Mouse (Mus musculus) CH12.LX (cell line): Measurements from ENCODE around the gene Wdr59. TPM values are rescaled to one million over a fixed set of nuclear protein-coding genes. Genes with fewer than 3 reads are reported as not detected.

Experiments used
- DNase-seq: peaks from one replicate; pipeline ENCODE4 v3.0.0-alpha.2; 2013; ENCODE audit errors: extremely low read depth
- H3K27ac ChIP-seq: 2 replicates; pipeline ENCODE4 v1.5.1; 2012; ENCODE audit warnings: low read depth, mild to moderate bottlenecking, control low read depth, moderate library complexity; ENCODE audit not compliant: insufficient read depth
- H3K27me3 ChIP-seq: replicated peaks from 2 replicates; pipeline ENCODE3; 2012; ENCODE audit warnings: inconsistent platforms
- H3K36me3 ChIP-seq, 2 experiments: replicated peaks in 1 of 2; 2 replicates each; pipeline versions ENCODE3 to v1.6.1; 2012; ENCODE audit warnings: inconsistent platforms in 1 of 2, low read length in 1 of 2, mild to moderate bottlenecking in 1 of 2, mixed read lengths in 1 of 2, moderate library complexity in 1 of 2; ENCODE audit not compliant: control insufficient read depth in 1 of 2, insufficient read depth in 1 of 2
- H3K4me1 ChIP-seq, 2 experiments: 2 replicates each; pipeline ENCODE4 v1.6.1; 2012; ENCODE audit warnings: inconsistent platforms in 1 of 2, moderate library complexity in 1 of 2; ENCODE audit not compliant: insufficient read depth in 2 of 2, control insufficient read depth in 1 of 2
- H3K4me2 ChIP-seq: 2 replicates; pipeline ENCODE4 v1.6.1; 2012; ENCODE audit warnings: low read depth, mild to moderate bottlenecking, control low read depth; ENCODE audit not compliant: poor library complexity, insufficient read depth, severe bottlenecking
- H3K4me3 ChIP-seq, 3 experiments: fragments of 150-350 bp in 1 of 3; sonication (generic) in 1 of 3; replicated peaks in 1 of 3; 2 replicates each; pipeline versions ENCODE3 to v1.5.1; 2011 to 2012; ENCODE audit warnings: low read depth in 2 of 3, low read length in 2 of 3, mild to moderate bottlenecking in 2 of 3, moderate library complexity in 2 of 3, control low read depth in 1 of 3, improper control_type of control experiment in 1 of 3, inconsistent platforms in 1 of 3, mixed read lengths in 1 of 3; ENCODE audit not compliant: poor library complexity in 1 of 3
- H3K79me2 ChIP-seq: replicated peaks from 2 replicates; pipeline ENCODE4 v1.6.1; 2012; ENCODE audit warnings: mild to moderate bottlenecking, moderate library complexity; ENCODE audit not compliant: control insufficient read depth, poor library complexity, insufficient read depth, severe bottlenecking; ENCODE audit errors: extremely low read depth
- H3K9ac ChIP-seq: 2 replicates; pipeline ENCODE4 v1.6.1; 2012; ENCODE audit warnings: low read depth, mild to moderate bottlenecking, control low read depth, moderate library complexity; ENCODE audit not compliant: insufficient read depth
- H3K9me3 ChIP-seq: replicated peaks from 2 replicates; pipeline ENCODE3; 2012; ENCODE audit warnings: low read length, inconsistent platforms, mixed read lengths
- CHD1 ChIP-seq: IDR thresholded peaks from 2 replicates; pipeline ENCODE4 v1.6.1; 2012; ENCODE audit warnings: low read depth, low read length, improper control_type of control experiment, inconsistent platforms
- CHD2 ChIP-seq: IDR thresholded peaks from 2 replicates; pipeline ENCODE4 v1.6.1; 2011; ENCODE audit warnings: low read length, improper control_type of control experiment
- E2F4 ChIP-seq: IDR thresholded peaks from 2 replicates; pipeline ENCODE4 v1.6.1; 2011; ENCODE audit warnings: low read depth, low read length, improper control_type of control experiment; ENCODE audit not compliant: insufficient replicate concordance
- ELF1 ChIP-seq: IDR thresholded peaks from 2 replicates; pipeline ENCODE4 v1.6.1; 2014; ENCODE audit warnings: low read depth, mild to moderate bottlenecking, inconsistent platforms, low read length, improper control_type of control experiment
- EP300 ChIP-seq: IDR thresholded peaks from 2 replicates; pipeline ENCODE4 v1.6.1; 2011; ENCODE audit warnings: low read length, improper control_type of control experiment
- IRF4 ChIP-seq: IDR thresholded peaks from 2 replicates; pipeline ENCODE4 v1.6.1; 2014; ENCODE audit warnings: low read depth, mild to moderate bottlenecking, inconsistent platforms, low read length, improper control_type of control experiment
- JUN ChIP-seq: IDR thresholded peaks from 2 replicates; pipeline ENCODE4 v1.6.1; 2011; ENCODE audit warnings: low read depth, mild to moderate bottlenecking, low read length, improper control_type of control experiment, moderate library complexity; ENCODE audit not compliant: insufficient read depth
- KAT2A ChIP-seq: IDR thresholded peaks from 2 replicates; pipeline ENCODE4 v1.6.1; 2012; ENCODE audit warnings: low read length, improper control_type of control experiment, inconsistent platforms; ENCODE audit not compliant: insufficient replicate concordance
- MAX ChIP-seq: IDR thresholded peaks from 2 replicates; pipeline ENCODE4 v1.6.1; 2011; ENCODE audit warnings: low read length, improper control_type of control experiment
- MAZ ChIP-seq: IDR thresholded peaks from 2 replicates; pipeline ENCODE4 v1.6.1; 2012; ENCODE audit warnings: low read depth, mild to moderate bottlenecking, inconsistent platforms, low read length, improper control_type of control experiment, moderate library complexity
- MYC ChIP-seq: IDR thresholded peaks from 2 replicates; pipeline ENCODE4 v1.6.1; 2011; ENCODE audit warnings: low read depth, mild to moderate bottlenecking, improper control_type of control experiment, low read length
- PAX5 ChIP-seq: IDR thresholded peaks from 2 replicates; pipeline ENCODE4 v1.6.1; 2012; ENCODE audit warnings: low read length, inconsistent platforms, mixed read lengths
- POLR2A ChIP-seq: IDR thresholded peaks from 2 replicates; pipeline ENCODE4 v1.6.1; 2011; ENCODE audit warnings: low read depth, mild to moderate bottlenecking, improper control_type of control experiment, low read length
- POLR2AphosphoS2 ChIP-seq: IDR thresholded peaks from 2 replicates; pipeline ENCODE4 v1.6.1; 2011; ENCODE audit warnings: low read depth, low read length, improper control_type of control experiment
- RCOR1 ChIP-seq: conservative IDR thresholded peaks from 2 replicates; pipeline ENCODE4 v1.6.1; 2012; ENCODE audit warnings: low read depth, mild to moderate bottlenecking, inconsistent platforms, low read length, improper control_type of control experiment
- SIN3A ChIP-seq: IDR thresholded peaks from 2 replicates; pipeline ENCODE4 v1.6.1; 2012; ENCODE audit warnings: low read length, improper control_type of control experiment, inconsistent platforms
- SMC3 ChIP-seq: IDR thresholded peaks from 2 replicates; pipeline ENCODE4 v1.6.1; 2011; ENCODE audit warnings: low read depth, low read length, improper control_type of control experiment
- TBP ChIP-seq: conservative IDR thresholded peaks from 2 replicates; pipeline ENCODE4 v1.6.1; 2011; ENCODE audit warnings: low read depth, low read length, improper control_type of control experiment
- USF1 ChIP-seq: IDR thresholded peaks from 2 replicates; pipeline ENCODE4 v1.6.1; 2014; ENCODE audit warnings: low read depth, mild to moderate bottlenecking, inconsistent platforms, low read length, improper control_type of control experiment
- ZKSCAN1 ChIP-seq: IDR thresholded peaks from 2 replicates; pipeline ENCODE4 v1.6.1; 2012; ENCODE audit warnings: low read depth, inconsistent platforms, low read length, improper control_type of control experiment, borderline replicate concordance
- ZMIZ1 ChIP-seq: IDR thresholded peaks from 2 replicates; pipeline ENCODE4 v1.6.1; 2012; ENCODE audit warnings: low read depth, mild to moderate bottlenecking, inconsistent platforms, low read length, improper control_type of control experiment
- ZNF384 ChIP-seq: IDR thresholded peaks from 2 replicates; pipeline ENCODE4 v1.6.1; 2012; ENCODE audit warnings: low read depth, low read length, improper control_type of control experiment, inconsistent platforms
- dilution Hi-C: fragments of 300-500 bp; cut with MboI; formaldehyde crosslinking; loops from 2 replicates; pipeline ENCODE4 v1.14.3; 2020; ENCODE audit warnings: low sequenced_read_pairs; ENCODE audit not compliant: extremely low pct_unique_long_range_greater_than_20kb, extremely low pct_ligation_motif_present
- in situ Hi-C: fragments of 300-500 bp; cut with MboI; formaldehyde crosslinking; loops from 3 replicates; pipeline ENCODE4 v1.14.3; 2019; ENCODE audit warnings: low sequenced_read_pairs, low pct_ligation_motif_present, low pct_unique_long_range_greater_than_20kb, mixed read lengths
- polyA plus RNA-seq: library from polyadenylated mRNA; unstranded; fragments of >175 nt; gene quantifications from 2 replicates; pipeline ENCODE4 v1.2.1, GENCODE M21; 2012; ENCODE audit warnings: low read depth; ENCODE audit not compliant: insufficient read length
- total RNA-seq, 2 experiments: library from RNA; depleted of rRNA; stranded (reverse); fragments of 300-350 nt in 1 of 2; fragments of >200 nt in 1 of 2; gene quantifications; 2 replicates each; pipeline ENCODE4 v1.2.3; 2012 to 2014

Wdr59 gene
- total and polyA plus RNA-seq, 3 experiments = 6.2 to 15.6 (median 8.1) TPM

DNA sequence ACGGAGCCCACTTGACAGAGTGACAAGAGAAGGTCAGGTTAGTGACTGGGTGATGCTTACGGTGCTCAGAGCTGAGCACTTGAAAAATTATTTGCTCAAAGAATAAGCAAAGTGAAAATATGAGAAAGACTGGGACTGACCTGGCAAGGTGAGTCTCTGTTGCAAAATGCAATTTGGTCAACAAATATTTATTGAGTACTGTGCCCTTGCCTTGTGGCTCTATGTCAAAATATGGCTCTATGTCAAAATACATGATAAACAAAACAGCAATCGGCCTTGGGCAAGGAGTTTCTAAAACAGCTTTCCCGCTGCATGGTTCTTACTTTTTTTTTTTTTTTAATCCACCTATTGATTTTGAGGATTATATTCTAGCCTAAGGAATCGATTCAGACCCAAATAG lies 13.6 kb upstream of the Wdr59 start:
- H3K4me3 ChIP-seq = no peak overlapping the region
- H3K9me3 ChIP-seq = no peaks in the 10 kb centered on the region
- TF ChIP-seq ELF1 = no peak
- TF ChIP-seq SIN3A = no peak
- no peak for TF ChIP-seq JUN
- TF ChIP-seq POLR2AphosphoS2 = no peak
- no peak for TF ChIP-seq ZKSCAN1
- no peak for TF ChIP-seq PAX5
- TF ChIP-seq USF1 = no peak
- no peak for DNase-seq
- peaks cover 0 to 36% of the 10 kb centered on the region in 2 experiments; a peak in 2 of 4 replicates for H3K4me1 ChIP-seq
- no peaks in the 10 kb centered on the region for H3K27me3 ChIP-seq
- dilution Hi-C loops (no loop called here), in situ Hi-C loops (no loop called here)
- no peaks in the 10 kb centered on the region for H3K79me2 ChIP-seq
- H3K9ac ChIP-seq = peak overlapping the region; percentile 89; the same call in 1 of the 2 replicates
- no peak overlapping the region for H3K27ac ChIP-seq
- H3K36me3 ChIP-seq = no peaks in the 10 kb centered on the region
- H3K4me2 ChIP-seq = peak overlapping the region; percentile 76

GRCm38 (mm10) chr8:111533503-111533902 lies 11.6 kb upstream of the Wdr59 start:
- in situ Hi-C loops = loop anchor here (5.0 kb wide), 1 partner anchor 94 kb away; no protein-coding TSS in a partner anchor
- Histone ChIP-seq H3K79me2 (no peaks in the 10 kb centered on the region), H3K4me3 (no peak overlapping the region), H3K9ac (no peak overlapping the region), H3K27me3 (no peaks in the 10 kb centered on the region), H3K9me3 (no peaks in the 10 kb centered on the region), H3K4me2 (no peak overlapping the region), H3K4me1 (peaks cover 0 to 16% of the 10 kb centered on the region in 2 experiments; a peak in 2 of 4 replicates), H3K36me3 (no peaks in the 10 kb centered on the region), H3K27ac (no peak overlapping the region)
- no peak for DNase-seq
- TF ChIP-seq POLR2A = no peak
- no peak for TF ChIP-seq POLR2AphosphoS2
- TF ChIP-seq IRF4 = no peak
- TF ChIP-seq ZMIZ1 = no peak
- TF ChIP-seq ZNF384 = no peak
- no peak for TF ChIP-seq TBP
- no peak for TF ChIP-seq RCOR1
- dilution Hi-C loops = no loop called here

DNA sequence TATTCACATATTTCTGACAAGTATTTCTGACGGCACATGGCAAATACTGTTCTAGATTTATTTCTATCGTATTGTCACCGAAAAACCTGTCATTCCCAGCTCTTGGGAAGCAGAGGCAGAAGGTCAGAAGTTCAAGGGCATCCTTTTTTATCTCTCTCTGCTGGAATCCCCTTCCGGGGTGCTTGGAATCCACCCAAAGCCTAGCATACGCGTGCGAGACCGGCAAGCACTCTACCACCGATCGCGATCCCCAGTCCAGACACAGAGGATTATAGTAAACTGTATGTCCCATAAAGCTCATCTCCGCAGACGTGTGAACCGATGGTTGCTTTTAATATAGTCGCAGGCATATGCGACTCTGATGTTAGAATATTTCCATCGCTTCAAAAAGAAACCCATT lies 9.7 kb upstream of the Wdr59 start:
- H3K27me3 ChIP-seq = no peaks in the 10 kb centered on the region
- dilution Hi-C loops (no loop called here), in situ Hi-C loops (loop anchor here (5.0 kb wide), 1 partner anchor 96 kb away; no protein-coding TSS in a partner anchor)
- H3K9ac ChIP-seq = no peak overlapping the region
- peaks cover 0 to 13% of the 10 kb centered on the region in 2 experiments; a peak in 2 of 4 replicates for H3K4me1 ChIP-seq
- no peak for DNase-seq
- H3K4me2 ChIP-seq = no peak overlapping the region
- no peaks in the 10 kb centered on the region for H3K9me3 ChIP-seq
- H3K27ac ChIP-seq = no peak overlapping the region
- TF ChIP-seq USF1 (no peak), PAX5 (no peak), CHD2 (no peak), E2F4 (no peak), EP300 (no peak), MAZ (no peak), MAX (no peak), CHD1 (no peak), MYC (no peak), TBP (no peak), RCOR1 (no peak), POLR2A (no peak), SMC3 (no peak), KAT2A (no peak), ELF1 (no peak)
- H3K36me3 ChIP-seq = no peaks in the 10 kb centered on the region
- H3K79me2 ChIP-seq = no peaks in the 10 kb centered on the region
- no peak overlapping the region for H3K4me3 ChIP-seq
